Mouse (Mus musculus): ENCODE measurements around the gene Kank1. TPM values are rescaled to one million over a fixed set of nuclear protein-coding genes. Genes with fewer than 3 reads are reported as not detected.
A peak's percentile ranks its signal among the peaks of the same experiment; 100 is the strongest.

The Kank1 gene
- total RNA-seq, 1 experiment from 2014 or later = 21.7 TPM

DNA sequence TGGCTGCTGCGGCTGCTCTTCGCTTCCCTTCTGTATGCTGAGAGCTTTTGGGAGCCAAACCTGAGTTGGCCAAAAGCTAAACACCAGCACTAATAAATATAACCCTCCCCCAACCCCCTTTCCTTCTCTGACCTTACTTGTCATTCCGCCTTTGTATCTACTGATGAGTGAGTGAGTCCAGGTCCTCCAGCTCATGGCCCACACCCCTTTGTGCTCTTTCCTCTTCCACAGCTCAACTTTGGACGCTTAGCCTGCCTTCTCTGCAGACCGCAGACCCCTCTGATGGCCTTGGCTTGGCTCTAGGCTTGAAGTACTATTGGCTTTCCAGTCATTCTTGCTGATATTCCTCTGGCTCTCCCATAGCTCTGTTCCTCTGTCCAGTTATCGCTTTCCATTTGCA lies 16.4 kb downstream of the Kank1 start:
- no peak for DNase-seq

DNA sequence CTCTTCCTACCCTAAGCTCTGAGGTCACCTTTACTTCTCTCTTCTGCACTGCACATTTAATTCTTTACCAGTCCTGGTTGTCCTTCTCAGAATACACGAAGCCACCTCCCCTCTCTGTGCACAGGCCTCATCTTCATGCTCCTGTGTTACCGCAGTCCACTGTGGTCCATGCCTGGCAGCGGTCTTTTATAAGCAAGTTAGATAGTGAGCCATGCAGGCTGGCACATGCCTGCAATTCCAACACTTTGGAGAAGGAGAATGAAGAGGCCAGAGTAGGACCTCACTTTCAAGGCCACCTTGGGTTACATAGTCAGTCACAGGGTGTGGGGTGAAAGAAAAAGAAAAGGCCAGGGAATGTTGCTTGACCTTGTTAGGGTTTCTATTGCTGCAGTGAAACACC lies 16.9 kb downstream of the Kank1 start:
- no peak for DNase-seq

DNA sequence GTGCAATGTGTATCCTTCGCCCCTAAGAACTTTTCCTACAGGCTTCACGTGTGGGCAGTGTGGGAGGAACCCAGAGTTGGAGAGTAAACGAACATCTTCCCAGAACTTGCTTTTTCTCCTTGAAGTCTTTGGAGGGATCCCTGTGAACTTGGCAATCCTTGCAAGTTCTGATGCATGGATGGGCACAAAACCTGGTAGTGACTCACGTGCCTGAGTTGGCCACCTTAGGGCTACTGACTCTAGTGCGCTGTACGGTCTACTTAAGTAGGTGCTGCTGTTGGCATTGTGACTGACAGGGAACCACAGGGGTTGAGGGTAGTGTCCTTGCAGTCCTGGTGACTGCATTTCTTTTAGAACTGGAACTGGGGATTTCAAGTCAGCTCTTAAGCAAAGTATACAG lies 21.5 kb downstream of the Kank1 start:
- DNase-seq = no peak

DNA sequence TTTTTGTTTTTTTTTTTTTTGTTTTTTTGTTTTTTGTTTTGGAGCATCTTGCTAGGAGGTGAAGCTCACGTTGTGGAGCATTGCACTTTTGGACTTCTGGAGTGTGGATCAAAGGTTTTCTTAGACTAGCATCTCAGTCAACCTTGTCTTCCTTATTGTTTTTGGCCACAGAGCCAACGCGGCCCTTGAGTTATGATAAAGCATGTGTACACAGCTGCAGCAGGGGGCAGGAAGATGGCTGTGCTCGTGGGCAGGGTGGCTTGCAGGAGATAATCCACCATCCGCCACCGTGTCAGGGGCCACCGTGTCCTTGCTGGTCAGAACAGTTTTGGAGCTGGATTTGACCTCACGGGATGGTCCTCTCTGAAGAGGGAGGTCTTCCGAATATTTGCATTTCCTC lies 29.4 kb downstream of the Kank1 start:
- DNase-seq = no peak

DNA sequence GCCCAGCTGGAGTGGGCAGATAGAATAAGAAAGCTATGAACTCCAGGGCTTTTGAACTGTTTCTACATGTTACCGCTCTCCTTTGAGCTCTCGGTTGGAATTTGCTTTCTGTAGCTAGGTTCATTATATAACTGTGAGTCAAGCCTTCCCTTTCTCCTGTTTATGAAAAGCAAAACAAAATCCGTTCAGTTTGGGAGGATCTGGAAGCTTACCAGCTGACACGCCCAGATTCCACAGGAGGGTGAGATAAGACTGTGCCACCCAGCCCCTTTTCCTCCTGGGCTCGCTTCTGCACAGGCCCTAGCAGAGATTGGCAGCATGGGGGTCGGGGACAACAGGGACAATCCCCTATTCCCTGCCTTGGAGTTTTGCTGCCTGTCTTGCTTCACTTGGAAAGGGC lies 30.5 kb downstream of the Kank1 start:
- no peak for DNase-seq

DNA sequence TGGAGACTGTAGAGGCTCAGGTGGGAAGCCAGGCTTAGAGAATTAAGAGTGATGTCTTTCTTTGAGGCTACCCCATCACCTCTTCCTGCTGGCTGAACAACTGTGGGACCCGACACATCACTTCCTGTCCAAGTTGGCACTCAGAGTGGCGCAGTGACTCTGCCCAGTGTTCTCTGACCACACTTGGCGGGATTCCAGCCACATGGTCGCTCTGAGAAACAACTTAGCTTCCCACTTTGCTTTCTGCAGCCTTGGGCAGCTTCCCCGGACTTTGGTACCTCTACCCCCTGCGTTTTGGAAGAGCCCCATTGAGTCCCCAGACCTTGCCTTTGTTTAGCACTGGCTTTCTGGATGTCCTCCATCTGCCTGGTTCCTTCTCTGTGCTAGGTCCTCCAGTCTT lies 31.8 kb downstream of the Kank1 start:
- peak; percentile 60 for DNase-seq

- DNase-seq = no peak
Observed at GRCm38 (mm10) chr19:25271591-25271990, 34.8 kb downstream of the Kank1 start.

DNA sequence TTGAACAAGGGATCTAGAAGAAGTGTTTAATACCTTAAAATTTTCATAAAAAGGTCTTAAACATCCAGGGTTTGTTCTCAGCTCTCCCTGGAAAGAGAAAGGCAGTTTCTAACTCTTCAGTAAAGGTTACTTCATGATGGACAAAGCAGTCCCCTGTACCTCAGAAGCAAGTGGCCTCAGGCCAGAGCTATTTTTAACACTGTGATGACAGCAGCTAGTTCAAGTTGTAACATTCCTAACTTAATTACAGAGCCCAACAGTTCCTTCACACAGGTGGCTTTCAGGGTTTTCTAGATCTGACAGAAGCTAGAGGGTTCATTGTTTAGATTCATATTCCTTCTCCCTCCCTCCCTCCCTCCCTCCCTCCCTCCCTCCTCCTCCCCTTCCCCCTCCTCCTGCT lies 36.4 kb downstream of the Kank1 start:
- no peak for DNase-seq

- DNase-seq = no peak
Observed at GRCm38 (mm10) chr19:25276600-25277395, 40.0 kb downstream of the Kank1 start.

DNA sequence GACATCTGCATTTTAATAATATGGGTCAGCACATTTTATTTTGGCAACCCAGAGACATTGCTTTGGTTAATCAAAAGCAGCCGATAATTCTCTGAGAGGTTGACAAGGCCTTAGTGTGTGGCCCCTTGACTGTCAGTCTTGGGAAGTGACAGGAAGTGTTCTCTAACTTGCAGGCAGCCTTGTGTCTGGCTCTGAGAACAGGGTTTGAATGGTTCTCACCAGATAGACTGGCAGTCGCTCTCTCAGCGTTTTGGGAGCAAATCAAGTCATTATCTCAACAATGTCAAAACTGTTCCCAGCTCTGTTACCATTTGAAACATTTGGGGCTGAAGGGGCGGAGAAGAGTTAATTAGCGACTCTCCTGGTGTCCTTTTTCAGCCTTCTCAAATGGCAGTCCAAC lies 41.0 kb downstream of the Kank1 start:
- DNase-seq = no peak

GRCm38 (mm10) chr19:25279603-25280002 lies 42.8 kb downstream of the Kank1 start:
- DNase-seq = no peak

GRCm38 (mm10) chr19:25283665-25284064 lies 46.9 kb downstream of the Kank1 start:
- no peak for DNase-seq

DNA sequence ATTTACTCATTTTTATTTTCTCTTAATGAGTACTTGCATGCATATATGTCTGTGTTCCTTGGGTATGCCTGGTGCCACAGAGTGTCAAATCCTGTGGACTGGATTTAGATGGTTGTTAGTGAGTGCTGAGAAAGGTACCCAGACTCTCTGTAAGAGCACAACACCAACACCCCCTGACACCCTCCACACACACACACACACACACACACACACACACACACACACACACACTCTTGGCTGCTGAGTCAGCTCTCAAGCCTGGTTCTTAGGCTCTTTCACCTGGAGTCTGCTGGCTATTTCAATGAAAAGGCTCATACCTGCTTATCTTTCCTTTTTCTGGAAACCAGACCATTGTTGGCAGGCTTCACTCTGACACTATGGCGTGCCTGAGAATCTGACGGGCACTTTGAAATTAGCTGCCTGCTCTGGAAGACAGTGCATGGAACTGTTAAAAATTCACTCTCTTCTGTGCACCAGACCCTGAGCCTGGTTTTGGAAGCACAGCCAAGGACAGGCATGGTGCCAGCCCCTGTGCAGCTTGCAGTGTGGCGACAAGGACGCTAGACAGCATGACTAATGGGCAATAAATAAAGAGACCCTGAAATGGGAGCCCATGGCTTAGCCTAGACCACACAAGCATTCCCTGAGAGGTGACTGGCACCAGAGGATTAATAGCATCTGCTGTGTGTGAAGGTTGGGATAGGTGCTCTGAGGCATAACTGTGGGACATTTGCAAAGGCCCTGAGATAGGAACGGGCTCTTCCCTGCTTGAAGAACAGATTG lies 49.2 kb downstream of the Kank1 start:
- peak; percentile 89 for DNase-seq

GRCm38 (mm10) chr19:25290991-25291520 lies 54.3 kb downstream of the Kank1 start:
- DNase-seq = no peak

DNA sequence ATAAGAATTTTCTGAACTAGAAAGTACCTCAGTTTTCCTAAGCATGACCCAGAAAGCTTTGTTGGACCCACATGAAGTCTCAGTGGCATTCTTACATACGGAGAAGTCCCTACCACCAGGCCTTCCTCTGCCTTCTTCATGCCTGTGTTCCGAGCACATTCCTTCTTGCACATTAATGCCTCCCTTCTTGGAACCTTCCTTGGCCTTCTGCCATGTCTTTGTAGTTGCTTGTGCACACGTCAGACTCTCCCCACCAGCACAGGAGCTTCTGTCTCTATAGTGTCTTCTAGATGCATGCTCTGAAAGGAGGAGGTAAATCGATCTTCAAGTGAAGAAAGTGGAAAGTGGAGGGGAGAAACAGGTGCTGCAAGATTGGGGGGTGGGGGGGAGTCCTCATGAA lies 58.4 kb downstream of the Kank1 start:
- DNase-seq = no peak

DNA sequence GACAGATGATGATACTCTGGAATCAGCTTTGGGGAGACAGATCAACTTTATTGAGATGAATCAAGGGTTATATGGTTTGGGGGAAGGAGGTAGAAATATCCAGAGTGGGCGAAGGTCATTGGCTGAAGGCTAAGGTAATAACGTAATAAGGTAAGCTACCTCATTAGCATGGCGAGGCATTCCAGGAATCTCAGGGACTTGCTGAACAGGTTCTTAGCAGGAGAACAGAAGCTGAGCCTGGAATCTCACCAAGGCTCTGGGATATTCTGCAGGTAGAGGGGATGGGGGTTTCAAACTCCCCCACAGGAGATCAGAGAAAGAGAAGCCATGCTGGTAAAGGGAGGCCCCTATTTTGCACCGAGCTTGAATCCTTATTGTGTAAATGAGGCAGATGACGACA lies 60.5 kb downstream of the Kank1 start:
- DNase-seq = no peak

- no peak for DNase-seq
Observed at GRCm38 (mm10) chr19:25299852-25300670, 63.3 kb downstream of the Kank1 start.

DNA sequence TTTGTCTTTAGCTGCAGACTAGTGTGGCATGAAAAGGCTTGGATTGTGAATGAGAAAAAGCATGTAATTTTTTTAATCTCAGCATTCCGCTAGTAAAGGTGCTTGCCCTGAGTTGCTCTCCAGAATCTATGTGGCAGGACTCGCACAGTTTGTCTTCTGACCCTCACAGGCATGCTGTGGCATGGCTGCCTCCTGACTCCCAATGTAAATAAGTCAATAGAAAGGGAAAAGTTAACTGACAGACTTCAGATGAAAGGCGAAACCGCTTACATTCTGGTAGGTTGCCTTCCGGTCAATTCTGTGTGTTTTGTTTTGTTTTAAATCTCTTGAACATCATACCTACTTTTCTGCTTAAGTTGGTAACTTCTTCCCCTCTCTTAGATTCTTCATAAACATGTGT lies 64.4 kb downstream of the Kank1 start:
- DNase-seq = no peak

GRCm38 (mm10) chr19:25306277-25306676 lies 69.5 kb downstream of the Kank1 start:
- no peak for DNase-seq

DNA sequence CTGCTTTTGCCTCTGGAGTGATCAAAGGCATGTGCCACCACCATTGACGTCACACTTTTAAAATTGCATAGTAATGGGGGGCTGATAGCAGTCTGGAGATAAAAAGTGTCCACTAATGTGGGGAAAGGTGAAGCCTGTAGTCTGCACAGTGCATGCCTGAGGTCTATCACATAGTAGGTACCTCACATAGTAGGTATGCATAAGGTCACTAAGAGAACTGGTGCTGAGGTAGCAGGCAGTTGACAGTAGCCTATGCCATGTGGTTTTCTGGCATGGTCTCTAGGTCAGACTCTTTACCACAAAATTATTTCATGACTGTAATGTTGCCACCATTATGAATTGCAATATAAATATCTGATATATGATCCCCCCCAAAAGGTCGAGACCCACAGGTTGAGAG lies 71.4 kb downstream of the Kank1 start:
- no peak for DNase-seq

- DNase-seq = no peak
Observed at GRCm38 (mm10) chr19:25308763-25309162, 72.0 kb downstream of the Kank1 start.

GRCm38 (mm10) chr19:25310989-25311388 lies 74.2 kb downstream of the Kank1 start:
- DNase-seq = no peak

GRCm38 (mm10) chr19:25311626-25312025 lies 74.9 kb downstream of the Kank1 start:
- DNase-seq = no peak
